Mouse (Mus musculus) ovary, adult 18-20 months (tissue): ENCODE measurements around the gene Cadps.

ENCODE experiments used
- DNase-seq: peaks from one replicate; pipeline ENCODE4 v3.0.0; 2022; ENCODE audit warnings: low spot score, mixed read lengths

Gene Cadps

GRCm38 (mm10) chr14:12341075-12341788 lies 481.6 kb downstream of the Cadps start:
- no peak for DNase-seq

GRCm38 (mm10) chr14:12340238-12341074 lies 482.4 kb downstream of the Cadps start:
- DNase-seq, result no peak

GRCm38 (mm10) chr14:12338811-12339565 lies 483.9 kb downstream of the Cadps start:
- DNase-seq, result no peak

GRCm38 (mm10) chr14:12337998-12338809 lies 484.7 kb downstream of the Cadps start:
- no peak for DNase-seq

DNA sequence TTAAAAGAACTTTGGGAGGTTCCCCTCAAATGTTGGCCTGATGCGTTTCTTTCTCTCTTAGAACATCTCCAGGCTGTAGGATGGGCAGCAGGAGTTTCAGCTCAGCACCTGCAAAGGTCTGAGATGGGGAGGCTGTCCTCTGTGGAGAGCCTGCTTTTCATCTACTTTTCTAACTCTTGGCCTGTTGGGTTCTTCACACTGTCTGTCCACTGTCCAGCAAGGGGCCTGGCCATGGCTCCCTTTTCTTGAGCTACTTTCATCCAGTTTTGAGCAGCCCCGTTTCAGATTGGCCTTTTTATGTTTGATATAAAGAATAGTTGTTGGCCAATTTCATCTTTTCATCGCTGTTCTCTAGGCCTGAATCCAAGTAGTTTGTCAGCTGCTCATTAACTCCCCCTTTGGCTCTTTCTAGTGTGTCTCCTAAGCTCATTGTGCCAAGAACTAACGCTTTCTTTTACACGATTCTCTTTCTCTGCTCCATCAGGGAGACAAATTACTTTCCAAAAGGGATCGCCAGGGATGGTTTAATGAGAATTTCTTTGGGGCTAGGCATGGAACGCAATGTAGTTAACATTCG lies 485.4 kb downstream of the Cadps start:
- no peak for DNase-seq

DNA sequence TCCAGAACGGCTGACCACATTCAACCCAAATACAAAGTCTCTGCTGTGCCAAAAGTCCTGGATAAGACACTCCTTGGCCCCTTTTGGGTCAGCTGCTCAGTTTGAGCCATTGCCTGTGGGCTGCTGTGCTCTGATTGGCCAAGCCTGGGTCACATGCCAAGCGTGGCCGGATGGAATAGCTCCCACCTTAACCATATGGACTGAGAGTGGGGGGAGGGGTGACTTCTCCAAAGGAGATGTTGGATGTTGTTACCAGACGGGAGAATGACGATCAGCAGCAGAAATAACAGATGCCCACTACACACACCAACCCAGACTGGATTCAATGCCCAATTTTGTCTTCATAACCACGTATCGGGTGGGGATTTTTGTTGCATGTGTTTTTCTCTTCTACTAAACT lies 488.0 kb downstream of the Cadps start:
- no peak for DNase-seq

- no peak for DNase-seq
Observed at GRCm38 (mm10) chr14:12333622-12334021, 489.3 kb downstream of the Cadps start.
